Mouse (Mus musculus) brain, embryonic 14.5 days (tissue): ENCODE measurements around the gene 1700007K13Rik.
"Not testable (repeated sequence)": the region's sequence is repeated elsewhere in the genome, so short reads cannot be mapped to it uniquely, and the experiment has no call there.

Experiments
- CTCF ChIP-seq: fragments of 200-500 bp; IDR thresholded peaks from 2 replicates; pipeline ENCODE4 v1.5.1; 2012; ENCODE audit warnings: inconsistent platforms, mild to moderate bottlenecking, moderate library complexity, borderline replicate concordance; ENCODE audit not compliant: insufficient read depth, insufficient read length; ENCODE audit errors: extremely low read depth
- POLR2A ChIP-seq: fragments of 200-500 bp; IDR thresholded peaks from 2 replicates; pipeline ENCODE4 v1.6.1; 2012; ENCODE audit warnings: mild to moderate bottlenecking, inconsistent platforms, borderline replicate concordance; ENCODE audit not compliant: poor library complexity, insufficient read depth, insufficient read length, severe bottlenecking; ENCODE audit errors: extremely low read depth

DNA sequence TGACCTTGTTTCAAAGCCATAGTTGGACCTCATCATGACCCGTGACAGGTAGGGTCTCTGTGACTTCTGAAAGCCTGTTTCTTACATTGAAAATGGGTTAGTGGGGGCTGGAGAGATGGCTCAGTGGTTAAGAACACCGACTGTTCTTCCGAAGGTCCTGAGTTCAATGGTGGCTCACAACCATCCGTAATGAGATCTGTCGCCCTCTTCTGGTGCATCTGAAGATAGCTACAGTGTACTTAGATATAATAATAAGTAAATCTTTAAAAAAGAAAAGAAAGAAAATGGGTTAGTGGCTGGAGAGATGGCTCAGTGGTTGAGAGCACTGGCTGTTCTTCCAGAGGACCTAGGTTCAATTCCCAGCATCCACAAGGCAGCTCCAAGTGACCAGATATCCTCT lies 45.5 kb upstream of the 1700007K13Rik start:
- TF ChIP-seq CTCF, POLR2A: not testable (repeated sequence)
